Mouse (Mus musculus) heart, postnatal 0 days (tissue): ENCODE measurements around the gene Egfr. TPM values are rescaled to one million over a fixed set of nuclear protein-coding genes. Genes with fewer than 3 reads are reported as not detected.

ENCODE experiments used
- ATAC-seq: fragments of 200-750 bp; cut with Nextera tagmentation; 2 replicates; pipeline ENCODE4 v1.8.0; 2017; ENCODE audit warnings: low read depth, moderate number of reproducible peaks, moderate library complexity; ENCODE audit not compliant: insufficient read depth
- DNase-seq: peaks from one replicate; pipeline ENCODE4 v3.0.0-alpha.2; 2016; ENCODE audit warnings: low spot score
- H3K27ac ChIP-seq: fragments of 300-500 bp; sonication (generic); 2 replicates; pipeline ENCODE4 v1.5.1; 2014; ENCODE audit warnings: low read depth, mild to moderate bottlenecking
- H3K27me3 ChIP-seq: fragments of 300-500 bp; sonication (generic); 2 replicates; pipeline ENCODE4 v1.6.1; 2014; ENCODE audit warnings: low read length, mixed read lengths; ENCODE audit not compliant: control insufficient read depth, insufficient read depth
- H3K36me3 ChIP-seq: fragments of 300-500 bp; sonication (generic); replicated peaks from 2 replicates; pipeline ENCODE4 v1.6.1; 2014; ENCODE audit warnings: low read length, mixed read lengths; ENCODE audit not compliant: control insufficient read depth, insufficient read depth
- H3K4me1 ChIP-seq: fragments of 300-500 bp; sonication (generic); 2 replicates; pipeline ENCODE4 v1.6.1; 2014; ENCODE audit warnings: antibody characterized with exemption; ENCODE audit not compliant: control insufficient read depth, insufficient read depth
- H3K4me2 ChIP-seq: fragments of 300-500 bp; sonication (generic); 2 replicates; pipeline ENCODE4 v1.6.1; 2014; ENCODE audit warnings: low read depth, mild to moderate bottlenecking, low read length, moderate library complexity
- H3K4me3 ChIP-seq: fragments of 300-500 bp; sonication (generic); 2 replicates; pipeline ENCODE4 v1.5.1; 2014; ENCODE audit warnings: low read depth, low read length
- H3K9ac ChIP-seq: fragments of 300-500 bp; sonication (generic); replicated peaks from 2 replicates; pipeline ENCODE4 v1.6.1; 2014; ENCODE audit warnings: low read depth, low read length, mixed read lengths
- H3K9me3 ChIP-seq: fragments of 300-500 bp; sonication (generic); replicated peaks from 2 replicates; pipeline ENCODE4 v1.6.1; 2016; ENCODE audit warnings: low read length; ENCODE audit not compliant: control insufficient read depth
- CTCF ChIP-seq: IDR thresholded peaks from 2 replicates; pipeline ENCODE4 v1.5.1; 2016; ENCODE audit warnings: antibody characterized with exemption, control low read depth, low read depth
- EP300 ChIP-seq: IDR thresholded peaks from 2 replicates; pipeline ENCODE4 v1.6.1; 2016; ENCODE audit warnings: antibody characterized with exemption, low read depth
- WGBS: fragments of 180-500 bp; shearing (Covaris S2); extraction: QIAGEN DNeasy Blood & Tissue Kit; methylation state at CpG from one replicate; pipeline ENCODE4 v1.1.7; 2014; 5-methylcytosine and 5-hydroxymethylcytosine counted together
- polyA plus RNA-seq: library from polyadenylated mRNA; unstranded; fragments of >200 nt; fragmentation: Nextera tagmentation; extraction: Ambion mirVana; gene quantifications from 2 replicates; pipeline ENCODE4 v1.2.1, GENCODE M21; 2015
- total RNA-seq: library from RNA; depleted of rRNA; stranded (reverse); fragments of >200 nt; gene quantifications from 2 replicates; pipeline ENCODE4 v1.2.3, GENCODE M21; 2014; ENCODE audit warnings: low replicate concordance

Egfr gene
- total and polyA plus RNA-seq, 2 experiments from 2014 or later = 1.2 to 2.5 TPM

DNA sequence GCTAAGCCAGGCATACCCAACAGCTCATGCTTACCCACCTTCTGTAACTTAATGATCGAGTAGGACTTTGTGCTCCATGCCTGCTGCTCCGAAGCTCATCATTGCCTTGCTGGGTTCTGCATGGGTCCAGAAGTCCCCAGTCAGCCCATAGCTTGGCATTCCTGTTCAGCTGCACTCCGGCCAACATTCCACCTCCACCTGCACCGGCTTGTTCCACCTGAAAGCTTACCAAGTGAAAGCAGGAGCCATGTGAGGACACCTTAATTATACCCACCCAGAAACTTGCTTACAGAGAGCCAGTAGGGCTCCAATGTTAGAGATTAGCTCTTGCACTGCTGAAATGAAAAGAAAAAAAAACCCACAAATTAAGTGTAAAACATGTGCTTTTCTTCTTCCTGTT, 17.3 kb downstream of the Egfr start:
- H3K4me3 ChIP-seq = no peak overlapping the region

DNA sequence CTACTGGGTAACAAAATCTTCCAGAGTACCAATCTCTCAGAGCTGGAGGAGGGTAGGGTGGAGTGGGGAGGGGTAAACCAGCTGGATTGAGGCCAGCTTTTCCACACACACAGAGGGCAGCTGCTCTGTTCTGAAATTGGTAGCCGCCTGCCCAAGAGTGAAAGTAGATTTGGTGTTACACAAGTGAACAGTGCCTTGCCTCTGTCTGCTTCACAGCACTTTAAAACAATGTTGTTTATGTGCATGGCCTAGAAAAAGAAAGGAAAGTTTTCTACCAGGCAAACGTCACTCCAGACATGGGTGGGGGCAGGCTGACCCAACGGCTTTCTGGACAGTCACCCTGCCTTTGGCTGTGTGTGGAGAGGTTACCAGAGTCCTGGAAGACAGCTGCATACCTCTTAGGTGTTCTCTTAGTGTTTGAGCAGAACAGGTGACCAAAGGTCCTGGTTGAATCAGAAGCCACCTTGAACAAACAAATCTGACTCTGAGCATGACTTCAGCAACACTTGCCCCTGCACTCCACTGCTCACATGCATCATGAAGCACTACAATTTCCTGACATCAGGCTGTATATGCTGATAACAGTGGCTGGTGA, 17.8 kb downstream of the Egfr start:
- Histone ChIP-seq H3K4me3 (no peak overlapping the region), H3K4me2 (no peak overlapping the region), H3K9me3 (no peaks in the 10 kb centered on the region), H3K27me3 (no peaks in the 10 kb centered on the region), H3K4me1 (no peaks in the 10 kb centered on the region), H3K36me3 (no peaks in the 10 kb centered on the region), H3K27ac (no peak overlapping the region), H3K9ac (no peak overlapping the region)
- no peak for DNase-seq
- WGBS = 47% methylated on average over 3 of the region's 3 CpGs
- no peak for TF ChIP-seq CTCF
- TF ChIP-seq EP300 = no peak
- ATAC-seq = no peak

More for the DNA sequence above, 17.3 kb downstream of the Egfr start:
- Histone ChIP-seq H3K9me3 (no peaks in the 10 kb centered on the region), H3K27ac (no peak overlapping the region), H3K9ac (no peak overlapping the region), H3K36me3 (no peaks in the 10 kb centered on the region), H3K27me3 (no peaks in the 10 kb centered on the region), H3K4me1 (no peaks in the 10 kb centered on the region), H3K4me2 (no peak overlapping the region)
- TF ChIP-seq EP300 = no peak
- DNase-seq (no peak), ATAC-seq (no peak)
- WGBS = 78% methylated on average over 4 of the region's 4 CpGs

DNA sequence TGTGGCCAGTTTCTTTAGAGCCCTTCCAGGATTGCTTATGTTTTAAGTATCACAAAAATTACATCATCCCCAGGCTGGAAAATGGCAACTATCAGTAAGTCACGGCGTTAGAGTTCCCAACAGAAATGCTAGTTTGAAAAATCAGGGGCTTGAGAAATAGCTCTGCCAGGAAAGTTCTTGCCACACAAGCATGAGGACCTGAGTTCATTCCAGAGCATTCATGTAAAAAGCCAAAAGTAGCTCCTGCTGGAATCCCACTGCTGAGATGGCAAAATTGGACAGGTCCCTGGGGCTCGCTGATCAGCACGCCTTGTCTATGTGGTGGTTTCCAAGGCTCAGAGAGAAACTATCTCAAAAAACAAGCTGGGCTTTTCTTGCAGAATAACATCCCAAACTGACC, 19.0 kb downstream of the Egfr start:
- H3K27me3 ChIP-seq = no peaks in the 10 kb centered on the region
- ATAC-seq (no peak), DNase-seq (no peak)
- no peaks in the 10 kb centered on the region for H3K36me3 ChIP-seq
- H3K27ac ChIP-seq = no peak overlapping the region
- no peak overlapping the region for H3K4me3 ChIP-seq
- no peaks in the 10 kb centered on the region for H3K4me1 ChIP-seq
- H3K9me3 ChIP-seq = no peaks in the 10 kb centered on the region
- no peak overlapping the region for H3K4me2 ChIP-seq
- TF ChIP-seq EP300 = no peak
- TF ChIP-seq CTCF = no peak
- WGBS = 57% methylated on average over 4 of the region's 4 CpGs
- no peak overlapping the region for H3K9ac ChIP-seq

DNA sequence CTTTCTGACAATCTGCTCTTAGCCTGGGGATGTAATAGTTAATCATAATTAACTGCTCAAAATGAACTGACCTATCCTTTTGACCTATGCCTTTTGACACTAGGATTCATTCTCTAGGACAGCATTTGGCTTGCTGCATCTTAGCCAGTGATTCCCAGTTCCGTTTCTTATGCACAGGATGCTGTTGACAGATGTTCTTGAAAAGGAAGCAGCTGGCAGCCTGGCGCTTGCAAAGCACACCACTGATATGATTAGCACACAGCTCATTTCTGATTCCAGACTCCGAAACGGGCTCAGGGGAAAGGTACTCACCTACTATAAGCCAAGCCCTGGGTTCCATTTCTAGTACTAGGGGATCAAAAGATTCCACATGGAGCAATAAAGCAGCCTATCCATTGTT, 20.7 kb downstream of the Egfr start:
- H3K4me1 ChIP-seq = 0 out of 2 replicates have a peak, but pooled peaks cover 6% of the 10 kb centered on the region
- no peak for ATAC-seq
- no peaks in the 10 kb centered on the region for H3K27me3 ChIP-seq
- no peaks in the 10 kb centered on the region for H3K36me3 ChIP-seq
- no peak overlapping the region for H3K4me3 ChIP-seq
- no peak overlapping the region for H3K9ac ChIP-seq
- TF ChIP-seq EP300 (no peak), CTCF (no peak)
- H3K4me2 ChIP-seq = no peak overlapping the region
- no peak for DNase-seq
- H3K27ac ChIP-seq = no peak overlapping the region
- H3K9me3 ChIP-seq = no peaks in the 10 kb centered on the region
- 12% methylated on average over 4 of the region's 4 CpGs for WGBS

DNA sequence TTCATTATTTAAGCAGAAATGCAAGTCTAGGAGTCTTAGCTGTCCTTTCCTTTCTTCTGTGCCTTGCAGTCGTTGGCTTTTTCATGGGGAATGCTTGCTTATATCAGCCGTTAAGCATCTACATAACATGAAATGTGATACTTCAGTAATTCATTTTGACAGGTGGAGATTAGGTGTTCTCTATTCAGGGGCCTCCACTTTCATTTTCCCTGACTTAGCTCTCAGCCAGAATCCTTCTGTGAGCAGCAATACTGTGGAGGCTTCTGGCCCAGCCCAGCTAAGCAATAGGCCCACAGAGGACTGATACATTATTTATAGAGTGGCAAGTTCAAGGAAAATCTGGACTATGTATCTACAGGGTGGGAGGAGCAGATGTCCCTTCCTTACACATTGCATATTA, 25.0 kb downstream of the Egfr start:
- Histone ChIP-seq H3K4me2 (no peak overlapping the region), H3K9me3 (no peaks in the 10 kb centered on the region), H3K9ac (no peak overlapping the region), H3K4me1 (0 out of 2 replicates have a peak, but pooled peaks cover 6% of the 10 kb centered on the region), H3K27me3 (no peaks in the 10 kb centered on the region), H3K4me3 (no peak overlapping the region), H3K36me3 (no peaks in the 10 kb centered on the region), H3K27ac (no peak overlapping the region)
- DNase-seq (no peak), ATAC-seq (no peak)
- WGBS = 48% methylated on average over 2 of the region's 2 CpGs
- TF ChIP-seq EP300 (no peak), CTCF (no peak)

- 60% methylated on average over 2 of the region's 2 CpGs for WGBS
- Histone ChIP-seq H3K9ac (no peak overlapping the region), H3K27me3 (no peaks in the 10 kb centered on the region), H3K9me3 (no peaks in the 10 kb centered on the region), H3K36me3 (no peaks in the 10 kb centered on the region), H3K4me2 (no peak overlapping the region), H3K27ac (no peak overlapping the region), H3K4me3 (no peak overlapping the region), H3K4me1 (0 out of 2 replicates have a peak, but pooled peaks cover 6% of the 10 kb centered on the region)
- DNase-seq (no peak), ATAC-seq (no peak)
- TF ChIP-seq EP300 = no peak
- TF ChIP-seq CTCF = no peak
Observed at GRCm38 (mm10) chr11:16781604-16782003, 29.6 kb downstream of the Egfr start.
